Mouse (Mus musculus) left cerebral cortex, postnatal 10 days (tissue): ENCODE measurements at regions not wholly inside any gene's neighbourhood (a gene's known extent, or its start where the extent isn't known, plus 50 kb on each side); places are given as distances from the start of the nearest gene placed in this dataset.
A peak's percentile ranks its signal among the peaks of the same experiment; 100 is the strongest.
"Not testable (repeated sequence)": the region's sequence is repeated elsewhere in the genome, so short reads cannot be mapped to it uniquely, and the experiment has no call there.

ENCODE experiments used
- DNase-seq, 2 experiments: peaks; one replicate each; pipeline ENCODE4 v3.0.0; 2021 to 2022; ENCODE audit warnings: low spot score in 2 of 2, mixed read lengths in 1 of 2; ENCODE audit errors: extremely low spot score in 1 of 2
- intact Hi-C: fragments of 180-260 bp; cut with DNase I; formaldehyde crosslinking; loops from one replicate; pipeline ENCODE4 v1.15.1; 2025

GRCm38 (mm10) chr8:54239106-54239505, 161.7 kb downstream of the Vegfc start:
- intact Hi-C loops, DNase-seq: not testable (repeated sequence)

DNA sequence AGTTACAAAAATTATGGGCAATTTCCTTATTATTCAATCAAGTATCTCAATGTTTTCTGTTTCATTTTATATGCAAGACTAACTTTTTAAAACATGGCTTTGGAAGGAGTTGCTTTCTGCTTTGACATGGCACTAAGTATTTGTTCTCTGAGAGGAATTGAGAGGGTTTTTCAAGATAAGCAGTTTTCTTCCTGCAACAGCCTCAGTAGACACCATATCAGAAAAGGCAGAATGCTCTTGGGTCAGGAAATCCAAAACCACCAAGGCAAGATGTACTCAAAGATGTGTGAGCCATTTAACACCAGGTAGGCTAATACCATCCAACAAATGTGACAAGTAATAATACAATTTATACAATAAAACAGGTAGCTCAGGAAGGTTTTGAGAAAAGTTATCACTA, 178.0 kb downstream of the Vegfc start:
- intact Hi-C loops: no loop called here
- DNase-seq: no peak

DNA sequence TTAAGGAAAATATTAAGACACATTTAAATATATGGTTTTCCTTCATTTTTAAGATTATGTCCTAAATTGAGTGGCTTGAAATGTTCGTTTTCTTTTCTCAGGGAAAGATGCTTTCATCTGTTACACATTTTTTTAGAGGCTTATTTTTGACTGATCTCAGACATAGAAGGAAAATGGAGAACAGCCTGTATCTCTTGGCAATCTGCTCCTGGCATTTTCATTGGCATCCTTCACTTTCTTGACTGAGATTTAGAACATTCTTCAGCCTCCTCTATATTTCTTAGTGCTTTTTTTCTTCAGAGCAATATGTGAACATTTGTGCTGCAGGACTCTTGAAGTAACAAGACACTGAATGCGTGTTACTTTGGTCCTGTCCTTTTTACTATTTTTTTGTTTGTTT, 192.7 kb downstream of the Vegfc start:
- intact Hi-C loops: no loop called here
- peak in 1 of 2 experiments; percentile 31 for DNase-seq

GRCm38 (mm10) chr8:54273080-54273479, 195.7 kb downstream of the Vegfc start:
- DNase-seq: no peak
- intact Hi-C loops: no loop called here

DNA sequence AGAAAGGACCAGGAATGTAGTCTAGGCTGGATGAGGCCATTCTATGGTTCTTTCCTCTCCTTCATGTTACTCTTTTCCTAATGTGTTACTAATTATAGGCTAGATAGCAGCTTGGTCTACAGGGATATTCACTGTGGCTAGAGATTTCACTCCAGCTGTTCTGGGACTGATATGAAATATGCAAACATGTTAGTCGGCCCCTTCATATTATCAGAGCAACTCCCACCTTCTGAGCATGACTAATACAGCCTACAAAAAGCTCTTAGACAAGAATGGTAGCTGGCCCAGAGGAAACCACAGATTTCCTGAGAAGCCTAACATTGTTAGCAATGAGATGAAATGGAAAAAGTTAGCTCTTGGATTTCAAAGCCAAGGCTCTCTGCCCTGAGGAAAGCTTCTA, 198.1 kb downstream of the Vegfc start:
- intact Hi-C loops: no loop called here
- DNase-seq: no peak
